Mouse (Mus musculus): ENCODE results near the gene Nudt6.

DNA sequence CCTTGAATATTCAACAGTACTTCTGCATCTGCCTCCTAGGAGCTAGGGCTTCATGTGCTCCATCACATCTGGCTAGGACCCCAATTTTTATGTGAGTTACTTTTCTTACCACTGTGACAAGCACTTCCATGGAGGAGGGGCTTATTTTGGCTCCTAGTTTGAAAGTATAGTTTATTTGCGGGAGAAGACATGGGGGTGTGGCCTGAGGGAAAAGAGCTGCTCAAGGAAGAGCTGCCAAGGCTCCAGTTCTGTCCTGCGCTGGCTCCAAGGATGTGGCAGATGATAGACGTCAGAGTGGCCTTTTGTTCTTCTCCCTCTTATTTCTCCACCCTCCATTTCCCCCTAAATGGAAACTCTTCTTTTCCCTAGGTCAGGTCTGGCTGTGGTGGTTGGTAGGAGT is 54.0 kb downstream of the Nudt6 start:
- TF ChIP-seq CTCF (IDR thresholded peaks at IDR 0.05; ENCODE audit: borderline replicate concordance, insufficient read depth, low read length): no peak
- no peak for TF ChIP-seq POLR2A (IDR thresholded peaks at IDR 0.05; ENCODE audit: low read depth, low read length)

Data from embryonic fibroblast, embryonic 13.5 days (primary cell).